Mouse (Mus musculus): ENCODE data around the gene Nrxn3. TPM values are rescaled to one million over a fixed set of nuclear protein-coding genes. Genes with fewer than 3 reads are reported as not detected.

The Nrxn3 gene
- polyA plus RNA-seq, 1 experiment, result not detected

- H3K27ac ChIP-seq (ENCODE audit: insufficient read depth, low read length), result no peak overlapping the region
Measured at GRCm38 (mm10) chr12:88801656-88802007, 79.0 kb downstream of the Nrxn3 start.

GRCm38 (mm10) chr12:88808947-88809346 lies 86.3 kb downstream of the Nrxn3 start:
- no peak for TF ChIP-seq POLR2A (IDR thresholded peaks at IDR 0.05; ENCODE audit: low read depth, low read length)
- TF ChIP-seq CTCF (IDR thresholded peaks at IDR 0.05; ENCODE audit: borderline replicate concordance, insufficient read depth, low read length), result no peak
- Histone ChIP-seq H3K27ac (ENCODE audit: insufficient read depth, low read length) (no peak overlapping the region), H3K4me1 (ENCODE audit: control insufficient read depth, insufficient read depth, low read length) (no peaks in the 10 kb centered on the region), H3K4me3 (ENCODE audit: insufficient read depth, low read length) (no peak overlapping the region)

More at GRCm38 (mm10) chr12:88801656-88802007, 79.0 kb downstream of the Nrxn3 start:
- H3K4me1 ChIP-seq (ENCODE audit: control insufficient read depth, insufficient read depth, low read length), result no peaks in the 10 kb centered on the region
- no peak for TF ChIP-seq POLR2A (IDR thresholded peaks at IDR 0.05; ENCODE audit: low read depth, low read length)
- no peak for TF ChIP-seq CTCF (IDR thresholded peaks at IDR 0.05; ENCODE audit: borderline replicate concordance, insufficient read depth, low read length)
- H3K4me3 ChIP-seq (ENCODE audit: insufficient read depth, low read length), result no peak overlapping the region

GRCm38 (mm10) chr12:88812173-88812572 lies 89.5 kb downstream of the Nrxn3 start:
- Histone ChIP-seq H3K27ac (ENCODE audit: insufficient read depth, low read length) (no peak overlapping the region), H3K4me1 (ENCODE audit: control insufficient read depth, insufficient read depth, low read length) (no peaks in the 10 kb centered on the region), H3K4me3 (ENCODE audit: insufficient read depth, low read length) (no peak overlapping the region)
- TF ChIP-seq CTCF (IDR thresholded peaks at IDR 0.05; ENCODE audit: borderline replicate concordance, insufficient read depth, low read length) (no peak), POLR2A (IDR thresholded peaks at IDR 0.05; ENCODE audit: low read depth, low read length) (no peak)

- Histone ChIP-seq H3K4me3 (ENCODE audit: insufficient read depth, low read length) (no peak overlapping the region), H3K27ac (ENCODE audit: insufficient read depth, low read length) (no peak overlapping the region), H3K4me1 (ENCODE audit: control insufficient read depth, insufficient read depth, low read length) (no peaks in the 10 kb centered on the region)
- TF ChIP-seq CTCF (IDR thresholded peaks at IDR 0.05; ENCODE audit: borderline replicate concordance, insufficient read depth, low read length) (no peak), POLR2A (IDR thresholded peaks at IDR 0.05; ENCODE audit: low read depth, low read length) (no peak)
Measured at GRCm38 (mm10) chr12:88816865-88817264, 94.2 kb downstream of the Nrxn3 start.

- no peaks in the 10 kb centered on the region for H3K4me1 ChIP-seq (ENCODE audit: control insufficient read depth, insufficient read depth, low read length)
- no peak overlapping the region for H3K4me3 ChIP-seq (ENCODE audit: insufficient read depth, low read length)
- no peak for TF ChIP-seq POLR2A (IDR thresholded peaks at IDR 0.05; ENCODE audit: low read depth, low read length)
- TF ChIP-seq CTCF (IDR thresholded peaks at IDR 0.05; ENCODE audit: borderline replicate concordance, insufficient read depth, low read length), result no peak
- H3K27ac ChIP-seq (ENCODE audit: insufficient read depth, low read length), result no peak overlapping the region
Measured at GRCm38 (mm10) chr12:88818622-88819334, 96.1 kb downstream of the Nrxn3 start.

DNA sequence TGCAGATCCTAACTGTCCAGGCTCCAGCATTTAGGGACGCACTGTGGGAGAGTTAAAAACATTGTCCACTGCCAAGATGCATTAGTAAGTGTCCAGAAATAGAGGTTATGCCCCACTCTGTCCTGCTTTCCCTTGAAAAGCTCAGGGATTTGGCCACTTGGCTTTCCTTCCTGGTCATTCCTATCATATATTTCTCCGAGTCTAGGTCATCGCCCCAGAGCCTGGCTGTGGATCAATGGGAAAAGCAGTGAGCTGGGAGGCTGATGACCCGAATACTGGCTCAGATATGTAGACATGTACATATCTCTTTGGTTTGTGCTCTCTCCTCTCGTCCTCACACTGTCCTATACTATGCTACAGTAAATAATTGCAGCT lies 96.6 kb downstream of the Nrxn3 start:
- Histone ChIP-seq H3K4me1 (ENCODE audit: control insufficient read depth, insufficient read depth, low read length) (no peaks in the 10 kb centered on the region), H3K27ac (ENCODE audit: insufficient read depth, low read length) (no peak overlapping the region), H3K4me3 (ENCODE audit: insufficient read depth, low read length) (no peak overlapping the region)
- no peak for TF ChIP-seq CTCF (IDR thresholded peaks at IDR 0.05; ENCODE audit: borderline replicate concordance, insufficient read depth, low read length)
- no peak for TF ChIP-seq POLR2A (IDR thresholded peaks at IDR 0.05; ENCODE audit: low read depth, low read length)

- H3K4me3 ChIP-seq (ENCODE audit: insufficient read depth, low read length), result no peak overlapping the region
Measured at GRCm38 (mm10) chr12:88820131-88820530, 97.5 kb downstream of the Nrxn3 start.

DNA sequence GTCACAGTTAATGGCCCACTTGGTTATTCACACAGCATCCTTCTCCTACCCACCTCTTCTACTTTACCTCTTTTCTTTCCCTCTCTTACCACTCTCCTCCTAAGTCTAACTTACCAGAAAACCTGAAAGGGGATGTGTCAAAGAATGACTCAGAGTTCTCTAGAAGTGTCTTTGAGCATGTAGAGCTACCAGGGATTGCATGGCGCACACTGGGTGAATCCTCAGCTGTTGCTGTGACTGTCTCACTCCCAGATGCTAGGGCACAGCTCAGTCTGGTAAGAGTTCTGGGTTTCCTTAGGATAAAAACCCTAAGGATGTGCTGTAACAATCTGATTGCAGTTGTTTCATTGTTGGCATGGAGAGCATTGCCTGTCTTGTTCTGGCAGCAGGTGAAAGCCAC lies 108.2 kb downstream of the Nrxn3 start:
- H3K4me3 ChIP-seq (ENCODE audit: insufficient read depth, low read length), result no peak overlapping the region
- TF ChIP-seq CTCF (IDR thresholded peaks at IDR 0.05; ENCODE audit: borderline replicate concordance, insufficient read depth, low read length) (no peak), POLR2A (IDR thresholded peaks at IDR 0.05; ENCODE audit: low read depth, low read length) (no peak)

More at GRCm38 (mm10) chr12:88820131-88820530, 97.5 kb downstream of the Nrxn3 start:
- Histone ChIP-seq H3K27ac (ENCODE audit: insufficient read depth, low read length) (no peak overlapping the region), H3K4me1 (ENCODE audit: control insufficient read depth, insufficient read depth, low read length) (no peaks in the 10 kb centered on the region)
- TF ChIP-seq POLR2A (IDR thresholded peaks at IDR 0.05; ENCODE audit: low read depth, low read length) (no peak), CTCF (IDR thresholded peaks at IDR 0.05; ENCODE audit: borderline replicate concordance, insufficient read depth, low read length) (no peak)

DNA sequence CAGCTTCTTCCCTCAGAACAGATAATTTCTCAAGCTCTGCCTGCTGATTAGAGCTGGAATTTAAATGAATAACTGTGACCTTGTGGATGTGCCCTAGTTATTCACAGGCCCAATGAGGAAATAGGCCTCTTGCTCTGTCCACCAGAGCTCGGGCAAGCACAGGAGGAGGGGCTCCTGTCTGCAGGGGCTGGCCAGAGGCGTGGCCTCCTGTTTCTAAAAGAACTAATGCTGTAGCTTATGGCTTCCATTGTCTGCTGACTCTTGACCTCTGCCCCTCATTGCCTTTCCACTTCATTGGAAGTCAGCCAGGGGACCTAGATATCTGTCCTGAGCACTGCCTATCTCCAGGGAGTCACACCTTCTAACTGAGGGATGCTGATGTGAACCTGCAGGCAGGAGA lies 113.1 kb downstream of the Nrxn3 start:
- TF ChIP-seq CTCF (IDR thresholded peaks at IDR 0.05; ENCODE audit: borderline replicate concordance, insufficient read depth, low read length) (no peak), POLR2A (IDR thresholded peaks at IDR 0.05; ENCODE audit: low read depth, low read length) (no peak)

More for the DNA sequence above, 108.2 kb downstream of the Nrxn3 start:
- Histone ChIP-seq H3K4me1 (ENCODE audit: control insufficient read depth, insufficient read depth, low read length) (no peaks in the 10 kb centered on the region), H3K27ac (ENCODE audit: insufficient read depth, low read length) (no peak overlapping the region)

DNA sequence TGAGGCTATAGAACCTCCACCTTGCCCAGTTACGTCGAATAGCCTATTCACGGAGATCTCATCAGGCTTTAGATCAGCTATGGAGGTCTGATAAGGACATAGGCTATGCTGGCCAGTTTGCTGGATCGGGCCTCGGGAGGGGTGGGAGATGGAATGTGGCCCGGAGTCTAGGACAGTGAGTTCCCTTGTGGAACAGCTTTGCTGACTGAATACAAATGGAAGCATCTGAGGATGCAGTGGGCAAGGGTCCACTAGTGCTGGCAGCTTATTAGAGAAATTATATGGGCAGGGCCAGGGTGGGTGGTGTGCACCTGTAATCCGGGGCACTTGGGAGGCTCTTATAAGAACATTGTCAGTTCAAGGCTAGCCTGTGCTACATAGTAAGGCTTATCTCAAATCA lies 117.0 kb downstream of the Nrxn3 start:
- H3K27ac ChIP-seq (ENCODE audit: insufficient read depth, low read length), result no peak overlapping the region
- no peak overlapping the region for H3K4me3 ChIP-seq (ENCODE audit: insufficient read depth, low read length)
- no peak for TF ChIP-seq POLR2A (IDR thresholded peaks at IDR 0.05; ENCODE audit: low read depth, low read length)
- no peak for TF ChIP-seq CTCF (IDR thresholded peaks at IDR 0.05; ENCODE audit: borderline replicate concordance, insufficient read depth, low read length)
- H3K4me1 ChIP-seq (ENCODE audit: control insufficient read depth, insufficient read depth, low read length), result no peaks in the 10 kb centered on the region

More for the DNA sequence above, 113.1 kb downstream of the Nrxn3 start:
- Histone ChIP-seq H3K4me3 (ENCODE audit: insufficient read depth, low read length) (no peak overlapping the region), H3K27ac (ENCODE audit: insufficient read depth, low read length) (no peak overlapping the region), H3K4me1 (ENCODE audit: control insufficient read depth, insufficient read depth, low read length) (no peaks in the 10 kb centered on the region)
